ENCODE assay signal across 14 mouse cellular contexts in genomic region chr12:68676096-68676775, GRCm38 (mm10).
DNase-seq lines count a peak whose midpoint lies in the region; ATAC-seq and TF ChIP-seq lines count a peak whose summit lies in the region.
"Had no signal": no experiment of that assay in that cellular context is flagged by ENCODE, and none has a peak within 500 bp of the region (broad histone marks: within the 10 kb centered on the region; RNA-seq: fewer than 3 reads in every experiment).

No protein-coding gene starts in this region.

- peak; percentile 46 for DNase-seq in kidney, adult 2 months
- DNase-seq in kidney, adult 11 months = no peak
- peak; percentile 21 for DNase-seq in adipocyte (ENCODE audit: low spot score)
- DNase-seq in kidney, postnatal 14 days = peak; percentile 62
- DNase-seq in right cerebral cortex, postnatal 10 days (ENCODE audit: low spot score in 2 of 2) = no peak
- DNase-seq in gastrocnemius, postnatal 10 days = no peak
- DNase-seq: cerebellum, adult 11 months; thymus, adult 2 months had no signal

- H3K27me3 ChIP-seq in kidney, adult 2 months (replicated peaks; ENCODE audit: control insufficient read depth, insufficient read depth, low read length) = no peaks in the 10 kb centered on the region; the same call in 1 of the 2 replicates
- no peaks in the 10 kb centered on the region for H3K27me3 ChIP-seq in neural tube, embryonic 14.5 days (ENCODE audit: control insufficient read depth, insufficient read depth, low read length)
- H3K27me3 ChIP-seq: embryonic facial prominence, embryonic 13.5 days; forebrain, embryonic 13.5 days; liver, embryonic 15.5 days; megakaryocyte, embryonic 14.5 days had no signal

- no peaks in the 10 kb centered on the region for H3K36me3 ChIP-seq in kidney, adult 2 months (ENCODE audit: control insufficient read depth, insufficient read depth, low read length)
- H3K36me3 ChIP-seq in neural tube, embryonic 14.5 days (ENCODE audit: control insufficient read depth, insufficient read depth, low read length) = no peaks in the 10 kb centered on the region
- H3K36me3 ChIP-seq: embryonic facial prominence, embryonic 13.5 days; liver, embryonic 15.5 days had no signal

- 0 out of 2 replicates have a peak overlapping the region, but pooled peaks have one; percentile 14 for H3K4me2 ChIP-seq in neural tube, embryonic 14.5 days (ENCODE audit: low read depth, low read length)
- H3K4me2 ChIP-seq: embryonic facial prominence, embryonic 13.5 days; forebrain, embryonic 13.5 days; liver, embryonic 15.5 days had no signal

- ATAC-seq in neural tube, embryonic 14.5 days (ENCODE audit: low read depth) = peak; percentile 76; the same call in 1 of the 2 replicates
- ATAC-seq: CD4-positive, CD25-positive, alpha-beta regulatory T cell, adult 4 months; forebrain, embryonic 13.5 days had no signal

- no peaks in the 10 kb centered on the region for H3K4me1 ChIP-seq in kidney, adult 2 months (ENCODE audit: control insufficient read depth, insufficient read depth, low read length)
- no peaks in the 10 kb centered on the region for H3K4me1 ChIP-seq in neural tube, embryonic 14.5 days (ENCODE audit: control insufficient read depth, insufficient read depth, low read length)
- H3K4me1 ChIP-seq: embryonic facial prominence, embryonic 13.5 days; forebrain, embryonic 13.5 days; liver, embryonic 15.5 days; megakaryocyte, embryonic 14.5 days had no signal

- no peak overlapping the region for H3K9ac ChIP-seq in neural tube, embryonic 14.5 days (replicated peaks; ENCODE audit: low read depth, low read length)
- H3K9ac ChIP-seq: embryonic facial prominence, embryonic 13.5 days; forebrain, embryonic 13.5 days; liver, embryonic 15.5 days had no signal

- no peaks in the 10 kb centered on the region for H3K9me3 ChIP-seq in neural tube, embryonic 14.5 days (ENCODE audit: control insufficient read depth, low read length)
- H3K9me3 ChIP-seq: embryonic facial prominence, embryonic 13.5 days; forebrain, embryonic 13.5 days; liver, embryonic 15.5 days had no signal

- TF ChIP-seq CTCF in kidney, adult 2 months (conservative IDR thresholded peaks at IDR 0.05; ENCODE audit: insufficient read depth, insufficient read length, low read depth, low read length) = no peak

- H3K4me3 ChIP-seq in kidney, adult 2 months (ENCODE audit: insufficient read depth, low read depth, low read length) = no peak overlapping the region
- no peak overlapping the region for H3K4me3 ChIP-seq in neural tube, embryonic 14.5 days (ENCODE audit: low read depth, low read length)
- H3K4me3 ChIP-seq: embryonic facial prominence, embryonic 13.5 days; forebrain, embryonic 13.5 days; liver, embryonic 15.5 days; megakaryocyte, embryonic 14.5 days had no signal

- no peak overlapping the region for H3K27ac ChIP-seq in kidney, adult 2 months (ENCODE audit: insufficient read depth, low read depth, low read length)
- no peak overlapping the region for H3K27ac ChIP-seq in neural tube, embryonic 14.5 days (ENCODE audit: low read depth, low read length)
- H3K27ac ChIP-seq: embryonic facial prominence, embryonic 13.5 days; forebrain, embryonic 13.5 days; liver, embryonic 15.5 days had no signal

- TF ChIP-seq POLR2A in kidney, adult 2 months (IDR thresholded peaks at IDR 0.05; ENCODE audit: low read depth, low read length) = no peak

- WGBS in kidney, adult 2 months = 42% methylated on average over 16 of the region's 16 CpGs
- 48% methylated on average over 16 of the region's 16 CpGs for WGBS in neural tube, embryonic 14.5 days

Comparison
In these comparisons a context has a peak if more than half of its experiments do, and no peak if none do; other contexts are left out.
1. DNase-seq: peak in kidney, adult 2 months (single experiment), adipocyte (single experiment) and kidney, postnatal 14 days (single experiment); none in kidney, adult 11 months (single experiment), right cerebral cortex, postnatal 10 days (0 of 2) and gastrocnemius, postnatal 10 days (single experiment).